Mouse (Mus musculus): ENCODE measurements around the gene Slc6a1.

DNA sequence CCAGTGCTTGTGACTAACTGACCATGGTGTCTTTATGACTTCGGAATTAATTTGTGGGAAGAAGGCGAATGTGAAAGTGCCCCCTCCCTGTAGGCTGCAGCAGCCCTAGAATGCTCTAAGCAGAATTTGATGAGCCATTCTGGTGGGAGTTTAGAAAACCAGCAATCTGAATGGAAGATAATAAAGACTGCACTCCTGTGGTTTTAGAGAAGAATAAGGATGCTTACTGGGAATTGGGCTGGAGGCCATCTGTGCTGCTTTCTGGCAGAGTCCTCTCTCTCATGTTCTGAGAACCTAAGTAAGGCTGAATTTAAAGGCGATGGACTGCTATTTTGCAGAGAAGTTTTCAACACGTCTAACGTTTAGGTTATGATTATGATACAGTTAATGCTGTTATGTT is 42.4 kb downstream of the Slc6a1 start:
- TF ChIP-seq POLR2A (IDR thresholded peaks at IDR 0.05; ENCODE audit: low read depth, low read length) (no peak), CTCF (IDR thresholded peaks at IDR 0.05; ENCODE audit: extremely low read depth, insufficient read depth, insufficient read length, insufficient replicate concordance) (no peak)

Data from spleen, adult 2 months (tissue).